Mouse (Mus musculus) adrenal gland, postnatal 10 days (tissue): ENCODE measurements around the gene Gtf3c5. TPM values are rescaled to one million over a fixed set of nuclear protein-coding genes. Genes with fewer than 3 reads are reported as not detected.
A peak's percentile ranks its signal among the peaks of the same experiment; 100 is the strongest.

Experiments
- DNase-seq: peaks from one replicate; pipeline ENCODE4 v3.0.0; 2021; ENCODE audit warnings: mixed read lengths
- total RNA-seq, 2 experiments: library from RNA; stranded (reverse); gene quantifications; 2 replicates each; pipeline ENCODE4 v1.2.3; 2021

Gtf3c5 gene
- total RNA-seq, 2 experiments from 2014 or later, result 15.5 to 21.5 TPM

DNA sequence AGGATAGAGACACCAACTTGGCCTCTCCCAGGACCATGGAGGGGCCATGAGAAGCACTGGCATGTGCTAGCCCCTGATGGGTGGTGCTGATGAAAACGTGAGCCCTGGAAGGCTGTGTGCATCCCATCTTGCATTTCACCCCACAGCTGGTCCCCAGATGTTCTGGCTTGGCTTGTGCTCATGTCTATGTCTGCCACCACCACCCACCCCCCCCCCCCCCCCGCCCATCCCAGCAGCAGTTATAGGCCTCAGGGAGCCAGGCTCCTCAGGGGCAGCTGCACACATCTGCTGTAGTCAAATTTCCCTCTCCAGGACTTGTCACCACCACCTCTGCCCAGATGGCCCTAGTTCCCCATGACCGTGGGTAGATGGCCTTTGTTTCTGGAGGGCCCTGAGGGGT is 13.6 kb downstream of the Gtf3c5 start:
- DNase-seq, result no peak

DNA sequence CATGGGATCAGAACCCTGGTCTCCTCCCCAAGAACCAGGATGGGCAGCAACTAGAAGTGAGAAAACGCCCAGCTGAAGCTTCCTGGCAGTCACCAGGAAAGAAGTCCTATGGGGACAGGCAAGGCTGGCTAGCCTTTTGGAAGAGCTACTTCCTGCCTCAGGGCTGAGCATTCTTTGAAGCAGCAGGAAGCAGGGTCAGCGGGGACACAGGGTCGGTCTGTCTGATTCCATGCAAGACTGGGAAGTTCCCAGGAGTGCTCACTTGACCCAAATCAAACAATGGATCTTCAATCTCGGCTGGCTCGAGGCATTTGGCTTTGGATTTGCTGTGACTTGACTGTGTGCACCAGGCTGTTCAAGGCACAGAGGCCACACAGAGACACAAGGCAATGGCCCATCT is 17.0 kb downstream of the Gtf3c5 start:
- DNase-seq, result no peak

DNA sequence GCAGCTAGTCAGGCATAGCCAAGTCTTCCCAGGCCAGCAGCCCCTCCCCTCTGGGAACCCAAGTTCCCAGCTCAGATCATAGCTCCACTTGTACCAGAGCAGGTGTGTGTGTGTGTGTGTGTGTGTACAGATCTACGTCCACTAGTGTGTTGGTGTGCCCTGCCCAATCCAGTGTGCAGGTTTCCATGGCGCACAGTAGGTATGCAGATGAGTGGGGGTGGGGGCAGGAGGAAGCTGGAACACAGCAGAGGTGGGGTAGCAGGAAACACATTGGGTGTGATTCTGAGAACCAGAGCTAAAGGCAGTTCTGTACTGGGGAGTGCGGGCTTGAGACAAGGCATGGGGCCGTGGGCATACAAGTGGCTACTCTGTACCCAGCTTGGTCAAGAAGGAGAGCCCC is 19.2 kb downstream of the Gtf3c5 start:
- no peak for DNase-seq

DNA sequence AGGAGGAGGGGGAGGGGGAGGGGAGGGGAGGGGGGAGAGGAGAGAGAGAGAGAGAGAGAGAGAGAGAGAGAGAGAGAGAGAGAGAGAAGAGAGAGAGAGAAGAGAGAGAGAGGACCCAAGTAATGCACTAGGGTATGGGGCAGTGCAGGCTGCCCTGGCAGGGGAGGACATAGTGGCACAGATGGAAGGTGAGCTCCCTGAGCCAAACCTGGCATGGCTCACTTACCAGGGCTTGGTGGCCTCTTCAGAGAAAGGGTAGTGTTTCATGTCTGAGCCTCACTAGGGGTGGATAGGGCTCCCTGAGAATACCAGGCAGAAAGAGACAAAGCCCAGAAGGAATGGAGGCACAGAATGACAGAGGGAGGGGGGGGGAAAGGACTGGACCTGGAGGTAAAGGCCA is 19.7 kb downstream of the Gtf3c5 start:
- DNase-seq, result no peak

DNA sequence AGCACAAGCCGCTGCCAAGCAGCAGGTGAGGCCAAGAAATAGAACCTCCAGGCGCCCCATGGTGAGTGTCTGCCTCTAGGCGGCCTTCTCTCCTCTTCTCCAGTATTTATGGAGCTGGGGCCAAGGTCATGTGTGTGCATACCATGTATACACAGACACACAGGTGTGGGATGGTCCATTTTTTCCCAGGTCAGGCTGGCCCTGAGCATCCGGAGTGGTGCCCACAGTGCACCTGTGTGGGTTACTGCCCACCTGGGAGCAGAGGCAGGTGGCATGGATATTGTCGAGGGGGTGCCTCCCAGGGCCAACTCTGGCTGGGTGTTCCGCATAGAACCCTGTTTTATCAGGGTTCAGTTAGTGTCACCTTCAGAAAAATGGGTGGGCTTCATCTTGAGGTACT is 20.2 kb downstream of the Gtf3c5 start, which contains the start of gene Cel:
Gene Cel, minus strand, starts transcription at position 101 of the 400 bp plus-strand sequence.
- no peak for DNase-seq

DNA sequence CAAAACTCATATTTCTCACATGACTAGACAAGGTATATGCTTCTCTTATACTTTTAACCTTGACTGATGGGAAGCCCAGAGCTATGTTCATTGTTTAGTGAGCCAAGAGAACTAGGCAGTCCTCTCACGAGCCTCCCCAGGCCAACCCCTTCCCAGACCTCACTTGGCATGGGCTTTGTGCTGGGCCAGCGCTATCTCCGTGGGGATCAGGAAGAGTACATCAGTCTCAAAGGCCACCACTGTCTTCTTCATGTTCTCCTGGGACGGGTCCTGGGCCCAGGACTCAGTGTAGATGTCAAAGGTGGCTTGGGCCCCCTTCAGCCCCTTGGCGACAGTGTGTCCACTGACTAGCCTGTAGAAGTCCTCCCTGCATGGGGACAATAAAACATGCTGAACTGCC is 26.1 kb downstream of the Gtf3c5 start:
- no peak for DNase-seq

DNA sequence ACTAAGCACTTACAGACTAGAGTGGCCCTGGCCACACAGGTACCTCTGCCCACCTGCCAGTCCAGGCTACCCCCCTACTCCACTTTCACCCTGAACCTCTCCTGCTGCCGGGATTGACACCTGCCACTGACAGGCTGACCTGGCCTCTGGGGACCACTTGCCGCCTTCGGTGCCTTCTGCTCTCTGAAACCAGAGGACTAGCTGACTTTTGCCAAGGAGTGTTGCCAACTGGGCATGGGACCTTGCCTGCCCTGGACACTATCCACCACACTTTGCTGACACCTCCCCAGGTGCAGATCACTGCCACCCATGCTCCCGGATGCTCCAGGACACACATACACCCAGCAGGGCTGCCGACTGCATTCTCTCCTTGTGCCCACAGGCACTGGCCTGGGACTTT is 31.2 kb downstream of the Gtf3c5 start:
- DNase-seq, result no peak

DNA sequence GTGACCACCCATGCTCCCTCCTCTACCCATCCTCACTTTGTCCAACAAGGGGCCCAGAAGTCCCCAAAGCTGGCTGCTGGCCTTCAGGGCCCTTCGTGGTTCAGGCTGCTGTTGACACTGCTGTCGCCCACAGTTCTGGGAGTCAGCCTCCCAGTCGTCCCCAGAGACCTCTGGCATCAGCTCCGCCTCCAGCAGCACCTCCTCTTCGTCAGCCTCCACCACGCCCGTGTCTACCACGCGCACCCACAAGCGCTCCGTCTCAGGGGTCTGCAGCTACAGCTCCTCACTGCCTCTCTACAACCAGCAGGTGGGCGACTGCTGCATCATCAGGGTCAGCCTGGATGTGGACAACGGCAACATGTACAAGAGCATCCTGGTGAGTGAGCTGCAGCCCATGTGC is 34.4 kb downstream of the Gtf3c5 start:
- no peak for DNase-seq

DNA sequence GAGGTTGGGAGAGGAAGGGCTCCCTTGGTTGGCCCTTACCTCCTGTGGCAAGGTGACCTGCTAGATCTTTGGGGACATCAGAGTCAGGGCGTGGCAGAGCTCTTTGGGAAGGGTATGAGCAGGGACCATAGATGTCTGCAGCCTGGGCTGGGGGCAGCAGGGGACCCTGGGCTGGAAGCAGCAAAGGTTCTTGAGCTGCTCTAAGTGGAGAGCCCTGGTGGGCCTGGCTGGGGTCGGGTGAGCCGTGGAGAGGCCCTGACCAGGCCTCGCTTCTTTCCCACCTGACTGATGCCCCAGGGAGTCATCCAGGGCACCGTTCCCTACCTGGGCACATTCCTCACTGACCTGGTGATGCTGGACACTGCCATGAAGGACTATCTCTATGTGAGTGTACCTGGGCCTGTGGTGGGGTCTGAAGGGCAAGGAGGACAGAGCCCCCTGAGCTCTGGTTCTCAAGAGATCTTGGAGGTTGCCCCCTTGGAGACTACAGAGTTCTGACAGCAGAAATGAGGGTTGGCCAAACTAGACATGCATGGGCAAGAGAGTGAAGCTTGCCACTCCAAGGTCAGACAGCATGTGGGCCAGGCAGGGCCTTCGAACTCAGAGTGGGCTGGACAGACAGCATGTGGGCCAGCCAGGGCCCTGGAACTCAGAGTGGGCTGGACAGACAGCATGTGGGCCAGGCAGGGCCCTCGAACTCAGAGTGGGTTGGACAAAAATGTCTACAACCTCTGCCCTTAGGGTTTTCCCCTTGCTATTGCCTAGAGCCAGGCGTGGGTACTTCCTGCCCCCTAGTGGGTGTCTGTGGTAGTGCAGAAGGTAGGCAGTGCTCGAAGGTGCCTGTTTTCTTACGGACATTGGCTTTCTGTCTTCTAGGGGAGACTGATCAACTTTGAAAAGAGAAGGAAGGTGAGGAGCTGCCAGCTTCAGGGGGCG is 36.0 kb downstream of the Gtf3c5 start:
- peak; percentile 94 for DNase-seq

DNA sequence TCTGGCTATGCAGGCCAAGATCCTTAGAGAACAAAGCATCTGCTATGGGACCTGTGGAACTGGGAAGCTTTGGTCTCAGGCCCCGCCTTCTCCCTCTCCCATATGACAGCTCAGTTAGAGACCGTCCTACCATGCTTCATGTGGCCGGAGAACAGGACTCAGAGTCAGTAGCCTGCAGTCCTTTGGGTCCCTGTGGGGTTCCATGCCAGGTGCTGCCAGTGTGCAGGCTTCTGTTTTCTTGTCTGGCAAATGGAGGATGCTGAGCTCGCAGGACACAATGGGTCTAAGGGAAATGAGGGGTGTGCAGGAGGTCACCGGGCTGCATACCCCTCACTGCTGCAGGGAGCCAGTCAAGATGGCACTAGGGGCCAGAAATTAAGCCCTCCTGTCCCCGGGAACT is 37.0 kb downstream of the Gtf3c5 start:
- no peak for DNase-seq

DNA sequence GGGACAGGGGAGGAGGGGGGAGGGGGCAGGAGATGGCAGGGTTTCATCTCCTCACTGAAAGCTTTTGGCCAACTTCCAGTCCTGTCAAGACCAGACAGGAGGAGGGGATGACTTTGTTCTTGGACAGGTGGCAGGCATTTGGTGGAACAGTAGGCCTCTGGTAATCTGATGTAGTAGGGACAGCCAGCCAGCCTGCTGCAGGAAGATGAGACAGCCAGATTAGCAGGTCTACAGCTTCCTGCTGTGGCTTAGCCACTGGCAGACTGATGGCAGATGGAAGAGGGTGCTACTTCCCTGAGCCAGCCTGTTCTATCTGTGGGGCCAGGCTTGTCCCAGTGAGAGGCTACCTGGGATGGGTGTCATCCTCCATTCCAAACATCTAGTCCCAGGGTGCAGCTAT is 37.6 kb downstream of the Gtf3c5 start:
- DNase-seq, result no peak

DNA sequence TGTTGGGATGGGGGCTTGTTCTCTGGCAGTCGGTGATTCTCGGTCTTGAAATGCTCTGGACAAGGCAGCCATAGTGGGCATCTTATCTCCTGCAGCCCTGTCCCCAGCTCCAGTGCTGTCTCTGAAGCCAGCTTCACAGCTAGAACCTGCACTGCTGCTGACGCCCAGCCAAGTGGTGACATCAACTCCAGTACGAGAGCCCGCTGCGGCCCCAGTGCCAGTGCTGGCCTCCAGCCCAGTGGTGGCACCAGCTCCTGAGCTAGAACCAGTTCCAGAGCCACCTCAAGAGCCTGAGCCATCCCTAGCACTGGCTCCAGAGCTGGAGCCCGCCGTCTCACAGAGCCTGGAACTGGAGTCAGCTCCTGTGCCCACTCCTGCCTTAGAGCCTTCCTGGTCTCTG is 39.7 kb downstream of the Gtf3c5 start:
- DNase-seq, result no peak

DNA sequence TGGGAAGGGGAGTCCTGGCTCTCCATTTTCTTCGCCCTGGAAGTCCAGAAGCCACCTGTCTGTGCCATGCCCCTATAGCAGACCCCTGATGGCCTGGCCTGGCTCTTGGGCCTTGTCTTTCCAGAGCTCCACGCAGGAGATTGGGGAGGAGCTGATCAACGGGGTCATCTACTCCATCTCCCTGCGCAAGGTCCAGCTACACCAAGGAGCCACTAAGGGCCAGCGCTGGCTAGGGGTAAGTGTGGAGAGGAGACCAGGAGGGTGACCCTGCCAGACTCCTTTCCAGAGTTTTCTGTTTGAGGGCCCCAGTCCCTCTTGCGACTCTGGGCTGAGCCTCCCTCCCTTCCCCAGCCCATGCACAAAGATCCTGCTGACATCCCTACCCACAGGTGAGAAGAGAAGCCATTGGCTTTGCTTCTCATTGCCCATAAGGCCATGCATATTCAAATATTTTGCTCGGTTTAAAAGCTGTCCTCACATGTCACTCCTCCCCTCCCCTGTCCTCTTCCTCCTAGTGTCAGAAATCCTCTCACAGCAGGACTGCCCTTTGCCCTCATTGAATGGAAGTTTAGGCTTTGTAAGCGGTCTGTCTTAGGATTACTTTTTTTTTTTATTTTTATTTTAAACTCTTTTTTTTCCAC is 42.8 kb downstream of the Gtf3c5 start:
- no peak for DNase-seq

DNA sequence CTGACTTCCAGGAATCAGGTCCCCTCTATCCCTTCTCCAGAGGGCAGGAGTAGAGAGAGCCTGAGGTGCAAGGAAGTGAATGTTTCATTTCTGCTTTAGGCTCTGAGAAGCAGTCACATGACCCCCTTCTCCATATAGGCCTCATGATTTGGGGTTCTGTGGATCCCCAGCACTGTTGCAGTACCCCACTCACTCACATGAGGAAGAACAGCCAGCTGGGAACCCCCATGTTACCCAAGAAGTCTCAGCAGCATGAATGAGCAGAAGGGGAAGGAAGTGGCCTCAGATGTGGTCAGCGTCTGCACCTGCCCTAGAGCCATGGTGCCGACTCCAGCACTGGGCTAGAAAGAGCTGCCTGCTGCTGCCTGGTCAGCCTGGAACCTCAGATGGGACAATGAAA is 43.6 kb downstream of the Gtf3c5 start:
- no peak for DNase-seq

DNA sequence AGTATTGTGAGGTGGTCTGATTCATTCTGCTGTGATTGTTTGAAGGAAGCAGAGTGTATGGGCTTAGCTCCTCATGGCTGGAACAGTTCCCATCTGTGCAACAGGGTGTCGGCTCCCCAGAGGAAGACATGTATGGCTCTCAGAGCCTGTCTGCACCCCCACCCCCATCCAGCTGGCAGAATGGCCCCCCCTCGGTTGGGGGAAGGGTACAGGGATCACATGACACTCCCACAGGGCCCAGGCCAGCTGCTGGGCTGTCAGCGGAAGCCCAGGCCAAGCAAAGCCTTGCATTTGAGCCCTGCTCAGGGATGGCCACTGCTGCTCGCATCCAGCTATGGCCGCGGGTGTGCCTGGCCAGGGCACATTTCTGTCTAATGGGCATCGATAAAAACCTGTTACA is 44.3 kb downstream of the Gtf3c5 start:
- DNase-seq, result peak; percentile 77

DNA sequence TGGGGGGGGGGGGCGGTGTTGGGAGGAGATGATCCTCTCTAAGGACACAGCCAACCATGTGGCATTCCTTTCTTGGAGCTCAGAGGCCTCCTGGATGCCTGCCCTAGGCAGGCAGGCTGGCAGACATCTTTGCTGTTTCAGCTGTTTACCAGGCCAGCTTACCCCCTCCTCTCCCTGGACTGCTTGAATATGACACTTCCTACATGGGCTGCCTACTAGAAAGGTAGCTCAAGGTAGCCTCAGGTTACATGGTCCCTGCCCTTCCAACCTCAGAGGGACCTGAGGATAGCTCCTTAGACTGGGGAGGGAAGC is 44.8 kb downstream of the Gtf3c5 start:
- no peak for DNase-seq

DNA sequence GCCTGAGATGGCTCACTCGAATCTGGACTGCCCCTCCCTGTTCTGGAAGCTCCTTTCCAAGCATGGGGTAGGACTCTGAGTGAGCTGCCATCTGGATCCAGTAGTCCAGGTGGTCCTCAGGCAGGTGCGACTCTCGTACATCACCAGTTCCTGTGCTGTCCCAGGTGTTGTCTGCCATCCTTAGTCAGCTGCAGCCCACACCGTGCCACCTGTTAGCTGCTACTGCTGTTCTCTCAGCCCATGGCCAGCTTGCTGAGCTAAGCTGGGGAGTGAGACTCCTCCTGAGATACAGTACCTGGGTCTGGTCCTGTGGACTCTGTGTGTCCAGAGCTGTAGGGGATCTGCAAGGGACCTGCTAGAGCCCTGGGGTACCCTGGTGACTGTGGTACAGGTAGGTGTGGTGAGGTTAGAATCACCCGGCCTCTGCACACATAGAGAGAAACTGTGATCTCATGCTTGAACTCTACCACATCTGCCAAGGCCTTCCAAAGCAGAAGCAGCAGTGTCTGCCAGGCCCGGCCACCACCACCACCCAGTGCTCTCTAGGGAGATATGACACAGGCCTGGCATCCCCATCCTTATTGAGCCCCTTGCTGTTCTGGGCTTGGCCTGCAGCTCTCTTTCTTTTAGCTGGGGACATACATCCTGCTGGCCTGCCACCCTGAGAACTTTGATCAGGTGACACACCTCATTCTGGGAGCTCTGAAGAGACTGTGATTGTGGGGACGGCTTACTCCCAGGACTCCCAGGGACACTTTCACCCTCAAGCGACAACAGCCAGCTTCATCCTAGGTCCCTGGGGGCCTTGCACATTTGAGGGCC is 45.3 kb downstream of the Gtf3c5 start:
- no peak for DNase-seq

DNA sequence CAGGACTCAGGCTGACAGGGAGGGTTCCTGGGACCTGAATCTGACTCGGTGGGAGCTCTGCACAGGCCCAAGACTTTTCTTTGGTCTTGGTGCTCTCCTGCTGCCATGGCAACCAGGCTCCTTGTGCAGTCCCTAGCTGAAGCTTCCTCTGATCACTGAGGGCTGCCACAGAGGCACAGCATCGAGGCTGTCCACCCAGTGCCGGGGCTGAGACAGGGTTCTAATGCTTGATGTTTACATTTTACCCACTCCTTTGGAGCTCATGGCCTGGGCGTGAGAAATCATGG is 46.0 kb downstream of the Gtf3c5 start:
- DNase-seq, result no peak

DNA sequence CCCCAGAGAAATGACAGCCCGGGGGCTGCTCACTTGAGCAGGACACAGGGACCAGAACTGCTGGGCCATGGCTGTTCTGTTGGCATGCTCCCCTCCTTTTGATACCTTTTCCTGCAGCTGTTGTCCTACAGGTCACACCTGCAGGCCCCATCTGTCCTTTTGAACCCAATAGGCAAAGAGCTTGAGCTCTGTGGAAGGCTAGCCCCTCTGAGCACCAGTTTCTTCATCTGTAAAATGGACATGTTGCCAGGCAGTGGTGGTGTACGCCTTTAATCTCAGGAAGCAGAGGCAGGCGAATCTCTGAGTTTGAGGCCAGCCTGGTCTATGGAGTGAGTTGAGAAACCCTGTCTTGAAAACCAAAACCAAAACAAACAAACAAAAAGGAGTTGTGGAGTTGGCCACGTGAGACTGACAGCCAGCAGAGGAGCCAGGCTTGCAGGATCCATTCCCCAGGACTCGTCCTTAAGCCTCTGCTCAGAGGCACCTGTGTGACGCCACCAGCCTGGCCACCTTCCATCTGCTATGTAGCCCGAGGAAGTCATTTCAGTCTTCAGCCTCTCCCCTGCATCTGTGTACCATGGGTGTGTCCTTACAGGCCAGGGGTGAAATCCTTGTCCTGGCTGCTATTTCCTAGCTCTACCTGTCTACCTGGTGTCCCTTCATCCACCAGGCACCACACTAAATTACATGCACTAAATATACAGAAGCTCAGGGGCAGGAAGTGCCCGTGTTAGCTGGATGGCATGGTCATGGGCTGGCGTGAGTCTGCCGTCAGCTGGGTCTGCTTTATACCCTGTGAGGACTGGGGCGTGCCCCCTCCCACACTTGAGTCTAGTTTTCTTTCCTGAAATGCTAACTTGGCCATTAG is 46.6 kb downstream of the Gtf3c5 start:
- DNase-seq, result no peak

DNA sequence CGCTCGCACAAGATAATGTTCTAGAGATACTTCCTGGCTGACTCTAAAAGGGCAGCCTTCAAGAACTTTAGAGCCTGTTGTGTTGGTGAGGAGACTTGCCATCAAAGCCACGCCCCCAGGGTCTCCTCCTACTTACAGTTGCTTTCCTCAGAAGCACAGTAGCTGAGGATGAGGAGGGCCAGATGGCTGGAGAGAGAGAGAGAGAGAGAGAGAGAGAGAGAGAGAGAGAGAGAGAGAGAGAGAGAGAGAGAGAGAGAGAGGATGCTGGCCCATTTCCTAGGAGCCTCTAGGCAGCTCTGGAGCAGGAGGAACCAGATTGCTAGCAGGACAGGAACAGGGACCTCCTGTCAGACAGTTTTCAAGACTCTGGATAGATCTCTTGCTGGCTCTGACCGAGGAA is 47.4 kb downstream of the Gtf3c5 start:
- no peak for DNase-seq

DNA sequence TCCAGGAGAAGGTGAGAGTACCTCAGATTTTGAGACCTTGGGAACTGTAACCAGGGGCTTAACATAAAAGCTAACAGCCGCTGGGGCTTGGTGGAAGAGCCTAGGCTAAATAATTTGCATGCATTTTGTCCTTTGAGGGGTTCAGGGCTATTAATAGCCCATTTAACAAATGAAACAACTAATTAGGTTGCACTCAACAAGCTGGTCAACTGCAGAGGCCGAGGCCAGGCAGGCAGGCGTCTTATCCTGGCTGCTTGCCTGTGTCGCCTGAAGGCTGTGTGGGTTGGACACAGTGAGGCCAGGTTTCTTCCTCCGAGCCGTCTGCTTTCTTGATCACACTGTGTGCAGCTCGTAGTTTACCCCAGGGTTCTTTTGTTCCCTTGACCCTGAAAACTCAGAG is 47.9 kb downstream of the Gtf3c5 start:
- peak; percentile 65 for DNase-seq

DNA sequence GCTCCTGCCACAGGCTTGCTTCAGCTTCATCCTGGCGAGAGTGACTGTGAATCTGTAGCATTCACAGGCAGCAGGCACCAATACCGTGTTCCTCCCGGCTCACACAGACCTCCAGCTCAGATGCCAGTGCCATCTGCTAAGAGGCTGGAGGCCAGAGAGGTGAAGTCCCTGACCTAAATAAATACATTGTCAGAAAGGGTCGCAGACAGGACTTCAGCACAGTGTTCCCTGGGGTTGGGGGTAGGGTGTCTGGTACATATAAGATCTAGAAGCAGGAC is 48.3 kb downstream of the Gtf3c5 start:
- no peak for DNase-seq
